Comparison of ENCODE assay signal across 9 mouse cellular contexts in the genomic region with DNA sequence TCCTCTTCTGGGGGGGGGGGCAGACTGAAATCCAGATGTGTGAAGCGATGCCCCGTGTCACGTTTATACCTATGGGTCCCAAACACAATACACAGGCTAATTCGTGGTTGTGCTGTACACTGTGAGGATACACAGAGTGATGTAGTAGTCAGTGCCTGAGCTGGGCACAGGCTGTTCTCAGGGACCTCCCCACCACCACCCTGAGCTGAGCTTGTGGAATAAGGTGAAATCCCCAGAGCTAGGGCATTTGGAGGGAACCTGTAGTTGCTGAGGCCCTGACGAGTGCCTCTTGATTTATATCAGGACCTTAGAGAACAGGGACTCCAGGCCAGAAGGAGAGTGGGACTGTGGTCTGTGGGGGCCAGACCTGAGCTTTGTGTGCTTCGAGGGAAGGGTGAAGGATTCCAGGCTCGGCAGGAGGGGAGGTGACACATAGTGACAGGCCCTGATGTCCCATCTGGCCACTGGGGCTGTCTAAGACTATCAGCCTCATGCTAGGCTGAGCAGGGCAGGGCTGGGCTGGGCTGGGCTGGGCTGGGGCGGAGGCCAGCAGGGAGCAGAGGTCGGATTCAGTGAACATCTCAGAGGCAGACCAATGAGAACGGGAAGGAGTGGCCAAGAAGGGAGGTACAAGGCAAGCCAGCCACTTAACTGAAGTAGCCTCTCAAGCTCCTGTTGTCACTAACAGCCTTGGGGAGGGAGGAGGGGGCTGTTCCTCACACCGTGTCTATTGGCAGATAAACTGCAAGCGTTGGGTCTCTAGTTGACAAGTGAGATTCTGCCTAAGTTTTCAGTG. TPM values are rescaled to one million over a fixed set of nuclear protein-coding genes. Genes with fewer than 3 reads are reported as not detected.
DNase-seq lines count a peak whose midpoint lies in the region; ATAC-seq and TF ChIP-seq lines count a peak whose summit lies in the region.
"Had no signal": no experiment of that assay in that cellular context is flagged by ENCODE, and none has a peak within 500 bp of the region (broad histone marks: within the 10 kb centered on the region; RNA-seq: fewer than 3 reads in every experiment).

No protein-coding gene starts in this region.

- no peak overlapping the region for H3K27ac ChIP-seq in intestine, embryonic 14.5 days (ENCODE audit: low read depth)

- 0 out of 2 replicates have a peak overlapping the region, but pooled peaks have one; percentile 18 for H3K4me2 ChIP-seq in intestine, embryonic 14.5 days (ENCODE audit: low read length)

- no peaks in the 10 kb centered on the region for H3K27me3 ChIP-seq in intestine, embryonic 14.5 days (replicated peaks; ENCODE audit: control insufficient read depth, insufficient read depth, low read length)
- H3K27me3 ChIP-seq: megakaryocyte, embryonic 14.5 days had no signal

- peak; percentile 37 for DNase-seq in adrenal gland, postnatal 14 days
- no peak for DNase-seq in adrenal gland, adult (ENCODE audit: inconsistent age in 2 of 2, low spot score in 1 of 2)
- DNase-seq in c-Kit-positive CD71-positive TER-119-negative erythroid progenitor cells, embryonic 14.5 days (ENCODE audit: low read depth), result peak; percentile 24
- peak; percentile 67 for DNase-seq in intestine, embryonic 14.5 days (ENCODE audit: low spot score)
- peak; percentile 54 for DNase-seq in lung, adult 2 months
- no peak for DNase-seq in thymus, postnatal 10 days (ENCODE audit: low spot score in 2 of 2)
- DNase-seq in frontal cortex, postnatal 14 days (ENCODE audit: low spot score in 2 of 2), result no peak
- DNase-seq in spleen, postnatal 10 days (ENCODE audit: low spot score in 2 of 2), result no peak

- TF ChIP-seq POLR2A in lung, adult 2 months (IDR thresholded peaks at IDR 0.05; ENCODE audit: borderline replicate concordance, extremely low read depth, low read depth, low read length), result no peak

- H3K36me3 ChIP-seq in intestine, embryonic 14.5 days (ENCODE audit: control insufficient read depth, insufficient read depth, low read length), result no peaks in the 10 kb centered on the region

- no peaks in the 10 kb centered on the region for H3K9me3 ChIP-seq in intestine, embryonic 14.5 days (ENCODE audit: control insufficient read depth, low read length)
- H3K9me3 ChIP-seq: megakaryocyte, embryonic 14.5 days had no signal

- H3K4me1 ChIP-seq in intestine, embryonic 14.5 days (replicated peaks; ENCODE audit: control insufficient read depth, insufficient read depth, low read length), result peaks cover 21% of the 10 kb centered on the region
- H3K4me1 ChIP-seq in lung, adult 2 months (ENCODE audit: control insufficient read depth, insufficient read depth, low read length), result peaks cover 8% of the 10 kb centered on the region

- TF ChIP-seq CTCF in lung, adult 2 months (IDR thresholded peaks at IDR 0.05; ENCODE audit: insufficient read depth, low read length), result no peak

- no peak overlapping the region for H3K9ac ChIP-seq in intestine, embryonic 14.5 days (ENCODE audit: low read length)

- peak; percentile 86 for ATAC-seq in intestine, embryonic 14.5 days (replicated peaks; ENCODE audit: low FRiP score, low TSS enrichment, low read depth)

- H3K4me3 ChIP-seq in intestine, embryonic 14.5 days (ENCODE audit: low read depth, low read length), result no peak overlapping the region
- H3K4me3 ChIP-seq in lung, adult 2 months (replicated peaks; ENCODE audit: extremely low read depth, low read depth, low read length), result no peak overlapping the region
- H3K4me3 ChIP-seq: megakaryocyte, embryonic 14.5 days had no signal

- WGBS in intestine, embryonic 14.5 days, result 37% methylated on average over 12 of the region's 12 CpGs
- 48% methylated on average over 12 of the region's 12 CpGs for WGBS in lung, adult 2 months

RNA-seq across cellular contexts. Expression of a gene that starts 40.8 kb away (rescaled TPM):
- total RNA-seq in adrenal gland, postnatal 14 days (2021), result 85.5 and 86.2 TPM in 2 replicates
- polyA plus RNA-seq in intestine, embryonic 14.5 days (2014; fragmentation: Nextera tagmentation; extraction: Ambion mirVana), result 69.2 and 72.1 TPM in 2 replicates
- polyA plus RNA-seq in lung, adult 2 months (2012; rRNA removed), result 34.3 and 49.2 TPM in 2 replicates

Comparison
In these comparisons a context has a peak if more than half of its experiments do, and no peak if none do; other contexts are left out.
1. DNase-seq: peak in adrenal gland, postnatal 14 days (single experiment), c-Kit-positive CD71-positive TER-119-negative erythroid progenitor cells, embryonic 14.5 days (single experiment), intestine, embryonic 14.5 days (single experiment) and lung, adult 2 months (single experiment); none in adrenal gland, adult (0 of 2), thymus, postnatal 10 days (0 of 2), frontal cortex, postnatal 14 days (0 of 2) and spleen, postnatal 10 days (0 of 2).